Mouse (Mus musculus) left cerebral cortex, adult 2 months (tissue): Measurements from ENCODE around the gene Exd1. TPM values are rescaled to one million over a fixed set of nuclear protein-coding genes. Genes with fewer than 3 reads are reported as not detected.

Source experiments
- DNase-seq, 2 experiments: peaks; one replicate each; pipeline ENCODE4 v3.0.0; 2021 to 2022; ENCODE audit warnings: low spot score in 2 of 2, mixed read lengths in 1 of 2; ENCODE audit errors: extremely low spot score in 1 of 2
- H3K27ac ChIP-seq: fragments of 200-600 bp; 2 replicates; pipeline ENCODE4 v1.8.1; 2022
- H3K4me3 ChIP-seq: fragments of 200-600 bp; 2 replicates; pipeline ENCODE4 v1.8.1; 2022
- CTCF ChIP-seq: fragments of 200-600 bp; IDR thresholded peaks from 2 replicates; pipeline ENCODE4 v1.8.1; 2022; ENCODE audit warnings: antibody characterized with exemption, mild to moderate bottlenecking, moderate library complexity
- intact Hi-C: fragments of 180-260 bp; cut with DNase I; formaldehyde crosslinking; loops from one replicate; pipeline ENCODE4 v1.15.1; 2025
- long read RNA-seq, 2 experiments: library from polyadenylated mRNA; stranded (forward); transcript quantifications; one replicate each; pipeline ENCODE4 v2.0.0; 2021; ENCODE audit warnings: borderline mapping rate in 2 of 2
- total RNA-seq, 2 experiments: library from RNA; stranded (reverse); gene quantifications; 2 replicates each; pipeline ENCODE4 v1.2.3; 2021

Exd1 gene
- total RNA-seq, result under 1 TPM; 0.50 to 0.61 TPM
- long read RNA-seq, experiment 1, partial matches to known transcripts, result 2 of 2 reads
- long read RNA-seq, experiment 1, other reads (novel, unspliced or antisense), result 0 of 2 reads
- long read RNA-seq, experiment 2, result 0 reads

DNA sequence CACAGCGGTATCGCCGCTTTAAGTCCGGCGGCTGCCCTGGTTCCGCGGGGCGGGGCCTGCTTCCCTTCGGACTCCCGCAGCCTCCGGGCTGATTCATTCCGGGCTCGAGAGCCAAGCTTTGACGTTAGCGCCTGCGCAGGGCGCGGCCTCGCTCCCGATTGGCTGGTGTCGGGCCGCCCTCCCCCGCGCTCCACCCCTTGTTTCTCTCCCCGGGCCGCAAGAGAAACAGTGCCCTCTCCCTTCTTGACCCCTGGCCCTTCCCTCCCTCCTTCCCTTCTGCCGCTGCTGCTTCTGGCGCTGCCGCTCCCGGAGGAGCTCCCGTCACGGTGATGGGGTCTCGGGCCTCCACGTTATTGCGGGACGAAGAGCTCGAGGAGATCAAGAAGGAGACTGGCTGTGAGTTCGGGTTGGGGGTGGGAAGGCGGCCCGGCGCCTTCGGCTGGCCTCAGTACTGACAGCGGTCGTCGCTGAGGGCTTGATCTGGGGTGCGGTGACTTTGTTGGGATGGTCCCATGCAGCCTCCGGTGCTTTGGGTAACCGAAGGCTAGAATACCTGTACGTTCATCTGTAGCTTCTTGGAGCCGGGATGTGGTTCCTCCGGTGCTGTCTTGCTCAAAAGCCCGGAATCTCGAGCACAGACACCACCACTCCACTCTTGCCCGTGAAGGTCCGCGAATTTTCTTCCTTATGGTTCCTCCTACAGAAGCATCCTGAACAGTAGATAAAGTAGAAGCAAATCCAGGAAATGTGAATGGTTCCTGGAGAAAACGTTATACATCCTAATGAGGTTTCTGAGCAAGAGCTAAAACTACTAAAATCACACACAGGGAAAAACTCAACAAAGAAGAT, at the start of gene Exd1, which contains the start of gene Chp1:
Gene Exd1, minus strand, starts transcription at position 106 of the 849 bp plus-strand sequence.
Gene Chp1, plus strand, starts transcription at position 176 of the 849 bp plus-strand sequence.
- Histone ChIP-seq H3K27ac (peak within 1 kb of the TSS; percentile 84), H3K4me3 (peak within 1 kb of the TSS; percentile 65)
- peak; percentile 97 to 99 for DNase-seq
- intact Hi-C loops, result loop anchor here (1.0 to 5.0 kb wide), 3 partner anchors 47 to 115 kb away; partner anchors contain the start of genes Ino80 and Ndufaf1
- TF ChIP-seq CTCF, result no peak

GRCm38 (mm10) chr2:119596781-119597330, 49.4 kb upstream of the Exd1 start:
- no peak for TF ChIP-seq CTCF
- no peak overlapping the region for H3K4me3 ChIP-seq
- peak in 1 of 2 experiments; percentile 26 for DNase-seq
- intact Hi-C loops, result no loop called here
- H3K27ac ChIP-seq, result peak overlapping the region; percentile 18; the same call in 1 of the 2 replicates

- H3K27ac ChIP-seq, result peak overlapping the region; percentile 98
- peak overlapping the region; percentile 95 for H3K4me3 ChIP-seq
- TF ChIP-seq CTCF, result no peak
- no peak for DNase-seq
- intact Hi-C loops, result no loop called here
Observed at GRCm38 (mm10) chr2:119595308-119595707, 47.9 kb upstream of the Exd1 start.

GRCm38 (mm10) chr2:119594113-119594981, 46.9 kb upstream of the Exd1 start:
- no peak for TF ChIP-seq CTCF
- DNase-seq, result peak; percentile 96 to 98
- peak overlapping the region; percentile 98 for H3K27ac ChIP-seq
- H3K4me3 ChIP-seq, result peak overlapping the region; percentile 95
- intact Hi-C loops, result loop anchor here (1.0 to 5.0 kb wide), 3 partner anchors 47 to 117 kb away; partner anchors contain the start of genes Chp1, Exd1, Ino80 and Ndufaf1

DNA sequence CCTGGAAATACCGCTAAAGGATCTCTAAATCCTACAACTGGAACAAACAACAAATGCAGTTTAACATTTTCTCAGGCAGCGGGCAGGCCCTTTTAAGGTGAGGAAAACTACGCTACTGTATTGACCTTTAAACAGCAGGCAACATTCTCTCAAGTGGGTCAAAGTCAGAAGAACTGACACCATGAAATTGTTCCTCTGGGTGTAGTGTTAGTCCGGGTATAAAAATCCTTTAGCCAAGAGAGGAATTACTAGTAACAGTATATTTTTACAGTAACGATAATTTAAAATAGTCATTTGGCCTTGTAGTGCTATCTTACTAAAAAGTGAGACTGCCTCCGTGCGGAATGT, 46.3 kb upstream of the Exd1 start:
- no peak for DNase-seq
- peak overlapping the region; percentile 95 for H3K4me3 ChIP-seq
- TF ChIP-seq CTCF, result no peak; the same call in 1 of the 2 replicates
- peak overlapping the region; percentile 66 for H3K27ac ChIP-seq
- intact Hi-C loops, result loop anchor here (1.0 to 5.0 kb wide), 3 partner anchors 46 to 116 kb away; partner anchors contain the start of genes Chp1, Exd1, Ino80 and Ndufaf1

- no peak for DNase-seq
- H3K4me3 ChIP-seq, result no peak overlapping the region
- H3K27ac ChIP-seq, result no peak overlapping the region
- TF ChIP-seq CTCF, result peak; percentile 13; the same call in 1 of the 2 replicates
- intact Hi-C loops, result loop anchor here (5.0 kb wide), 2 partner anchors 71 to 114 kb away; partner anchors contain the start of genes Ino80 and Ndufaf1
Observed at GRCm38 (mm10) chr2:119591247-119591646, 43.8 kb upstream of the Exd1 start.

DNA sequence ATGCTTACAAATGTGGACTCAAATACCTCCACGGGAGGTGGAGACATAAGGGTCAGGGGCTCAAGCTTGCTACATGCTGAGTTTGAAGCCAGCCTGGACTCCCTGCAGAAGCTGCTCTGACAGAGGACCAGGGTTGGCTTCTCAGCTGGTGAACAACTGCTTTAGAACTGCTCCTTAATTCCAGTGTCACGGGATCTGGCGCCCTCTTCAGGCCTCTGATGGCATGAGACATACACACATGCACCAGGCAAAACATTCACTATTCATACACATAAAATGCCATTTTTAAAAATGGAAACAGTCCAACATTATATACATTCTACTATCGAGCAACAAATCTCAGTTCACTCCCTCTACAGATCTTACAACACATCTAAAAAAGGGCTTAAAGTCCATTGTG, 40.0 kb upstream of the Exd1 start:
- Histone ChIP-seq H3K4me3 (no peak overlapping the region), H3K27ac (no peak overlapping the region)
- intact Hi-C loops, result no loop called here
- peak; percentile 68 for TF ChIP-seq CTCF
- peak in 1 of 2 experiments; percentile 16 for DNase-seq

DNA sequence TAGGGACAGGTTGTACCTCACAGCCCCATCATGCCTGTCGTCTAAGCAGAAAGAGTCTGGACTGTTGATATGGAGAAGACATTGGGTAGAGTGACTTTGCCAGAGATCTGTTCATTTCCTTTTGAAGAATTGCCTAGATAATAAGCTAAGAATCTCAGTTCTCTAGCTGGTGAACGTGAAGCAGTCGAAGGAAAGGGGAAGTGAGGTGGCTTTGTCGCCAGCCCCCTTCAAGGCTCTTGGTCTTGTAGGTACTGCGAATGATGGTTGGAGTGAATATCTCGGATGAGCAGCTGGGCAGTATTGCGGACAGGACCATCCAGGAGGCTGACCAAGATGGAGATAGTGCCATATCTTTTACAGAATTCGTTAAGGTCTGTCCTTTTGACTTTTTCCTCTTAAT, 36.9 kb upstream of the Exd1 start:
- no peak for TF ChIP-seq CTCF
- DNase-seq, result no peak
- Histone ChIP-seq H3K27ac (no peak overlapping the region), H3K4me3 (no peak overlapping the region)
- intact Hi-C loops, result no loop called here

- no peak for DNase-seq
- intact Hi-C loops, result no loop called here
- no peak overlapping the region for H3K27ac ChIP-seq
- no peak for TF ChIP-seq CTCF
- no peak overlapping the region for H3K4me3 ChIP-seq
Observed at GRCm38 (mm10) chr2:119583439-119583838, 36.0 kb upstream of the Exd1 start.

- no peak for DNase-seq
- no peak overlapping the region for H3K27ac ChIP-seq
- intact Hi-C loops, result no loop called here
- TF ChIP-seq CTCF, result no peak
- no peak overlapping the region for H3K4me3 ChIP-seq
Observed at GRCm38 (mm10) chr2:119581571-119581970, 34.1 kb upstream of the Exd1 start.

- no peak overlapping the region for H3K4me3 ChIP-seq
- intact Hi-C loops, result no loop called here
- DNase-seq, result no peak
- TF ChIP-seq CTCF, result no peak
- no peak overlapping the region for H3K27ac ChIP-seq
Observed at GRCm38 (mm10) chr2:119572471-119572870, 25.0 kb upstream of the Exd1 start.
